Mouse (Mus musculus) retina, embryonic 14.5 days (tissue): ENCODE measurements around the gene Spin1.
"Not testable (repeated sequence)": the region's sequence is repeated elsewhere in the genome, so short reads cannot be mapped to it uniquely, and the experiment has no call there.

Experiments used
- DNase-seq: peaks from one replicate; pipeline ENCODE4 v3.0.0-alpha.2; 2015; ENCODE audit warnings: low spot score

Gene Spin1

DNA sequence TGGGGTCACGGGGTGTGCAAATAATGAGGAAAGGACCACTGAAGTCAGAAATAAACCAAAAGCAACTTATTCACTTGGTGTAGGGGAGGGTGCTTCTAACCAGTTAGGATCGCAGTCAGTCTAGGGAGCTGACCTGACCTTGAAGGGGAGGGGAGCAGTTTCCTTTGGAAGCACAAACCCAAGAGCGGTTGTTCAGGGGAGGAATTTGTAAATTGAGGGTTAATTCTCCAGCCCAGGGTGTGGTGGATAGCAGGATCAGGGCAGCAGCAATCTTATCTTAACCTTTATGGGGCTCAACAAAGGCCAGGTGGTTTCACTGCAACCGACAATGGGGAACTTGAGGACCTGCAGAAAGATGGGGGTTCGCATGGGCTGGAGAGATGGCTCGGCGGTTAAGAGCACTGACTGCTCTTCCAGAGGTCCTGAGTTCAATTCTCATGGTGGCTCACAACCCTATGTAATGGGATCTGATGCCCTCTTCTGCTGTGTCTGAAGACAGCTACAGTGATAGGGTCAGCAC, 5.4 kb upstream of the Spin1 start:
- DNase-seq: no peak

DNA sequence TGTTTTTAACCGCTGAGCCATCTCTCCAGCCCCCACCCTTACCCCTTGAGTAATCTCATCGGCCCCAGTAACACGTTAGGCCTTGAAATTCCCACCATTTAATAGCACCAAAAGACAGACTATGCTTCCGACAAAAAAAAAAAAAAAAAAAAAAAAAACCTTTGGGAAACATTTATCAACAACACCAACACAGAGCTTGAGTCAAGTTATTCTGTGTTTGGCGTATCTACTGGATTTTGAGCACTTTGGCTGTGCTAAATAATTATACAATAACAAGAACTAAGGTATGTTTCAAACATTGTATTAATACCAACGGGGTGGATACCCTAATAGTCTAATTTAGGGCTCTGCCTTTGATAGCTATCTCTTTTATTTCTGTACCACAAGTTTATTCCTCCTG, 4.0 kb upstream of the Spin1 start:
- no peak for DNase-seq

GRCm38 (mm10) chr13:51099560-51100232, 984 bp upstream of the Spin1 start:
- DNase-seq: peak; percentile 59

- DNase-seq: peak; percentile 66
These were observed 516 bp downstream of the Spin1 start for GRCm38 (mm10) chr13:51101016-51101776.

- DNase-seq: peak; percentile 36
These were observed 1.1 kb downstream of the Spin1 start for GRCm38 (mm10) chr13:51101777-51102132.

DNA sequence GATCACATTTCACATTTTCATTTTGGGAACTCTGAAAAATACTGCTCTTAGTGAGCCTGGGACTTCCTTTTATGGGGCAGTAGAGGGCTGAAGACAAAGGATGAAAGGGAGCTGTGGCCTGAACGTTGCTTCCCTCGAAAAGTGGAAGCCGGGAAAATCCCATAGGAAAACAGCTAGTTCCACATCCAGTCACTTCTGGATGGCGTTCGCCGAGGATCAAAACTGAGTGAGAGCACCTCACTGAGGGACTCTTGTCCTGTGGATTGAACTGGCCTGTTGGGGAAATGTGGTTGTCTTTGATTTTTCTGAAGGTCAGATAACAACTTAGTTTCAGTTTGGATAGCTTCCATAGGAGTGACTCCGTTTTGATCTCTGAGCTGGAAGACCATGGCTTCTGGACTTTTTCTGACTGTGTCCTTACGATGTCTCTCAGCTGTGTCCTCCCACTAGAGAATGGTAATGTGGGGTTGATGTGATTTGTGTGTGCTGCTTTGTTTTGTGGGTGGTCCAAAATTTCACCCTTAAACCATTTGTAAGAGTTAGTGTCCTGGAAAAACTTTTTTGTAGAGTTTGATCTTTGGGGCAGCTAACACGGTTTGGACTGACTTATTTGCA, 2.5 kb downstream of the Spin1 start:
- DNase-seq: no peak

- no peak for DNase-seq
These were observed 3.4 kb downstream of the Spin1 start for GRCm38 (mm10) chr13:51103861-51104650.

GRCm38 (mm10) chr13:51105861-51106655, 5.4 kb downstream of the Spin1 start:
- DNase-seq: no peak

GRCm38 (mm10) chr13:51106816-51107215, 6.1 kb downstream of the Spin1 start:
- no peak for DNase-seq

DNA sequence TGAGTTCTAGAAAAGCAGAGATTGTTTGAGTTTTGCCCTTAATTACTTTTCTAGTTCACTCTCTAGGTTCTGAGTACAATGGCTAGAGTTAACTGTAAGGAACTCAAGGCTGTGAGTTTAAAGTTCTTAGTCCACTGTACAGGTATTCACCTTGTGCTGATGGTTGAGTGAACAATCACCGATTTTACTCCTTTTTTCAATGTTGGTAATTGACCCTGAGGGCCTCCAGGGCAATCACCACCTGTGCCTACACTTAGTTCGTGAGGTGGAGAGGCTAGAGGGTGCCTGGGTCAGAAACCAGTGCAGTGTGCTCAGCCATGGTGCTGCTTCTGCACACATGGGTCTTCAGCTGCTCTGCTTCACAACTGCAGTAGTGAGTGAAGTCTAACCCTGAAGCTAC, 8.8 kb downstream of the Spin1 start:
- DNase-seq: no peak

DNA sequence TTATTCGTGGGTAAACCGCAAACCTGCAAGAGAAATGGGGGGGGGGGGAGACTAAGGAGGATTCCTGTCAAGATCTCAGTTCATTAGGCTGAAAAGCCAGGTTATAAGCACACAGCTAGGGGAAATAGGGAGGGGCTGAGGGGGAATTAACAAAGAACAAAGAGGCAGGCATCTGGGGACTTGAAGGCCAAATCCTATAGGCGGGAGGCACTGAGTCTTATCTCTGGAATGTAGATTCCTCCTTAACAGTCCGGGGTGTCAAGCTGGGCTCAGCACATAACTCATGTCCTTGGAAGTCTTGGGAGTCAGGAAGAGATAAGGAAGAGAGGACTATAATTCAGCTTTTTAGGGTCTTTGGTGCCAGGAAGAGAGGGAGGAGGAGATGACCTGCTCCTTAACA, 13.7 kb downstream of the Spin1 start:
- DNase-seq: not testable (repeated sequence)

GRCm38 (mm10) chr13:51115762-51116161, 15.1 kb downstream of the Spin1 start:
- DNase-seq: no peak

DNA sequence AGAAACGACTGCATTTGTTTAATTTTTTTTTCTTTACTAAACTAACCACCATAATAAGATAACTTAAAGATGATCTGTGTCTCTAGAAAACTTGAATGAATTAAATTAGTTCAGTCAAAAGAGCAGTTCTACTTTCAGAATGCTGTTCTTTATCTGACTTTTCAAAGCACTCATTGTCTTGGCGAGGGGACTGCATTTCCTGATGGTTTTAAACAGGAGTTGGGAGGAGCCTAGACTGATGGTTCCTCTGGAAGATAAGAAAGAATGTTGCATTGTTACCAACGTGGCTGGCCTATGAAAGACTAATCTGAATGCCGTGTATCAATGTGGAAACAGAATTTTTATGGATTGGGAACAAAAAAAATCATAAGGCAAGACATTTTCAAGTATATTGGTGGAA, 20.1 kb downstream of the Spin1 start:
- DNase-seq: no peak

- no peak for DNase-seq
These were observed 21.3 kb downstream of the Spin1 start for GRCm38 (mm10) chr13:51121966-51122365.

DNA sequence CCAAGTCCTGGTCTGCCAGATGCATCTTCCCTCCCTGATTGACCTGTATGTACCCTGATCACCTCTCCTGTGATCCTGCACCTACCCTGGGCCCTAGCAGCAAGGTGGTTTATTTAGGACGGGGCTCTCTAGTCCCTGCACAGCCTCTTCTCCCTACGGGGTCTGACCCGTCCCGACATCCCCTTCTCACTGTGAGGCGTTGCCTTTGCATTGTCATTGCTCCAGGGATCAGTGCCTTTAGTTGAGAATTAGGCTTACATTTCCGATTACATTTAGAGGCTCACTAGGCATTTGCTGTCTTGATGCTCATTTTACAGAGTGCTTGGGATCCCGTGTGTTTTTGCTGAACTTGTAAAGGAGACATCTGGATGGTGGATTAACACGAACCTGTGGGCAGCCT, 22.1 kb downstream of the Spin1 start:
- DNase-seq: no peak

GRCm38 (mm10) chr13:51125357-51125756, 24.7 kb downstream of the Spin1 start:
- no peak for DNase-seq

GRCm38 (mm10) chr13:51127906-51128305, 27.2 kb downstream of the Spin1 start:
- DNase-seq: no peak

DNA sequence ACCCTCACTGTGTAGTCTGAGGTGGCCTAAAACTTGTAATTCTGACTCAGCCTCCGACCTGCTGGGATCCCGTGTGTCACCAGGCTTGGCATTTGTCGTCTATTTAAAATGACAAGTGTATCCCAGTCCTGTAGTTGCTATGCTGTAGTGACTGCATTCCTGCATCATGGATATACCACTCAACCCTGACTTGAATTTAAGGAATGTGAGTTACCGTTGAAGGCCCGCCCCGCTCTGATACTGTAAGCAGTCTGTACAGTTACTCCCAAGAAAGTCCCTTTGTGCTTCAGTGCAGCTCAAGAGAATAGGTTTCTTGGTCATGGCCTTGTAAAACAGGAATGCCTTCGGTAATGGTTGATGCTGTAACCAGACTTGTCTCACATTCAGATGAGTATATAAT, 27.7 kb downstream of the Spin1 start:
- DNase-seq: no peak

- no peak for DNase-seq
These were observed 30.5 kb downstream of the Spin1 start for GRCm38 (mm10) chr13:51131179-51131578.

- DNase-seq: no peak
These were observed 35.6 kb downstream of the Spin1 start for GRCm38 (mm10) chr13:51136315-51136714.

GRCm38 (mm10) chr13:51136996-51137701, 36.5 kb downstream of the Spin1 start:
- no peak for DNase-seq
